Mouse (Mus musculus): ENCODE measurements around the gene Zscan25. TPM values are rescaled to one million over a fixed set of nuclear protein-coding genes. Genes with fewer than 3 reads are reported as not detected.

Gene Zscan25
- 0.35 and 0.50 TPM in 2 replicates for polyA plus RNA-seq (2015; fragmentation: Nextera tagmentation; extraction: Ambion mirVana)

GRCm38 (mm10) chr5:145280371-145281143 lies at the start of gene Zscan25:
Gene Zscan25 (plus strand): TSS chr5:145280500.

DNA sequence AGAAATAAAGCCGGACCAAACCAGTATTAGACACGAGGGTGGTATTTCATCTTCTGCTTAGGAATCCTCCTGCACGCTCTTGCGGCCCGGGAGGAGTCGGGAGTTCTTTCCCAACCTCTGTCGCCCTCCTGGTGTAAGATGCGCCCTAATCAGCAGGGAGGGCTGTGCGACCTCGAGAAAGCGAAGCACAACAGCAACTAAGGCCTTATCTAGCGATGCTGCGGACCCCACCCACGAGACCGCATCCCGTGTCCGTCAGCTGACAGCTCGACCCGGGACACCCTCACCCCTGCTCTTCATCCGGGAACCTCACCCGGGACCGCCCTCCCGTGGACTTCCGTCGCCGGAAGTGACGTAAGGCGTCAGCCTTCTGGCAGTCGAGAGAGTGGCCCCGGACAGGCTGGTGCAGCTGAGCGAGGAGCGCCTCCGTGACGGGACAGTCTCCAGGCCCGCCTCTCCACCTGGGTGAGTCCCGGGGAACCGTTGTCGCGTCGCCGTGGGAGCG lies 48.9 kb upstream of the Zscan25 start, which contains the start of gene Zfp655:
TSS of gene Zfp655 (plus strand) at position 349 of the 505 bp plus-strand sequence.

Other genes with a start within 250 kb of the Zscan25 start
- not detected in 2 replicates for gene Gm4871, start 247.7 kb upstream of the Zscan25 start, polyA plus RNA-seq (2015; fragmentation: Nextera tagmentation; extraction: Ambion mirVana)
- not detected in 2 replicates for gene 1700018F24Rik, start 237.5 kb upstream of the Zscan25 start, polyA plus RNA-seq (2015; fragmentation: Nextera tagmentation; extraction: Ambion mirVana)
- 103 and 127 TPM in 2 replicates for gene Arpc1a, start 196.7 kb upstream of the Zscan25 start, polyA plus RNA-seq (2015; fragmentation: Nextera tagmentation; extraction: Ambion mirVana)
- 0.06 TPM in 1 of 2 replicates, not detected in the other for gene Kpna7, start 196.5 kb upstream of the Zscan25 start, polyA plus RNA-seq (2015; fragmentation: Nextera tagmentation; extraction: Ambion mirVana)
- gene Arpc1b, start 166.3 kb upstream of the Zscan25 start, polyA plus RNA-seq (2015; fragmentation: Nextera tagmentation; extraction: Ambion mirVana): 311 and 374 TPM in 2 replicates
- gene Pdap1, start 140.3 kb upstream of the Zscan25 start, polyA plus RNA-seq (2015; fragmentation: Nextera tagmentation; extraction: Ambion mirVana): 58.7 and 70.8 TPM in 2 replicates
- 227 and 301 TPM in 2 replicates for gene Bud31, start 140.1 kb upstream of the Zscan25 start, polyA plus RNA-seq (2015; fragmentation: Nextera tagmentation; extraction: Ambion mirVana)
- gene Ptcd1, start 113.4 kb upstream of the Zscan25 start, polyA plus RNA-seq (2015; fragmentation: Nextera tagmentation; extraction: Ambion mirVana): 14.4 and 25.9 TPM in 2 replicates
- gene Cpsf4, start 113.3 kb upstream of the Zscan25 start, polyA plus RNA-seq (2015; fragmentation: Nextera tagmentation; extraction: Ambion mirVana): 19.0 and 22.3 TPM in 2 replicates
- 935 and 1,769 TPM in 2 replicates for gene Atp5j2, start 88.4 kb upstream of the Zscan25 start, polyA plus RNA-seq (2015; fragmentation: Nextera tagmentation; extraction: Ambion mirVana)
- 12.5 and 13.6 TPM in 2 replicates for gene Zkscan14, start 78.6 kb upstream of the Zscan25 start, polyA plus RNA-seq (2015; fragmentation: Nextera tagmentation; extraction: Ambion mirVana)
- 7.9 and 8.7 TPM in 2 replicates for gene Zkscan5, start 75.9 kb upstream of the Zscan25 start, polyA plus RNA-seq (2015; fragmentation: Nextera tagmentation; extraction: Ambion mirVana)
- gene Zfp655, start 48.8 kb upstream of the Zscan25 start, polyA plus RNA-seq (2015; fragmentation: Nextera tagmentation; extraction: Ambion mirVana): 35.8 and 45.4 TPM in 2 replicates
- not detected in 2 replicates for gene Cyp3a57, start 64.8 kb downstream of the Zscan25 start, polyA plus RNA-seq (2015; fragmentation: Nextera tagmentation; extraction: Ambion mirVana)
- gene Cyp3a16, start 189.2 kb downstream of the Zscan25 start, polyA plus RNA-seq (2015; fragmentation: Nextera tagmentation; extraction: Ambion mirVana): 0.61 and 1.1 TPM in 2 replicates